Mouse (Mus musculus) testis, adult 2 months (tissue): ENCODE measurements around the gene Btbd35f15. TPM values are rescaled to one million over a fixed set of nuclear protein-coding genes. Genes with fewer than 3 reads are reported as not detected.
"Not testable (repeated sequence)": the region's sequence is repeated elsewhere in the genome, so short reads cannot be mapped to it uniquely, and the experiment has no call there.

Source experiments
- H3K27ac ChIP-seq: fragments of 200-500 bp; 2 replicates; pipeline ENCODE4 v1.5.1; 2012; ENCODE audit warnings: low read depth, low read length; ENCODE audit not compliant: control insufficient read depth, insufficient read depth
- H3K27me3 ChIP-seq: fragments of 200-500 bp; 2 replicates; pipeline ENCODE4 v1.6.1; 2012; ENCODE audit warnings: mild to moderate bottlenecking, low read length, moderate library complexity; ENCODE audit not compliant: control insufficient read depth, insufficient read depth
- H3K36me3 ChIP-seq: fragments of 200-500 bp; 2 replicates; pipeline ENCODE4 v1.6.1; 2012; ENCODE audit warnings: mild to moderate bottlenecking, low read length; ENCODE audit not compliant: control insufficient read depth, insufficient read depth
- H3K4me1 ChIP-seq: fragments of 200-500 bp; 2 replicates; pipeline ENCODE4 v1.6.1; 2012; ENCODE audit warnings: low read length; ENCODE audit not compliant: control insufficient read depth, insufficient read depth
- H3K4me3 ChIP-seq: fragments of 200-500 bp; 2 replicates; pipeline ENCODE4 v1.5.1; 2012; ENCODE audit warnings: low read depth, mild to moderate bottlenecking, low read length, moderate library complexity, mixed read lengths; ENCODE audit not compliant: control insufficient read depth
- polyA plus RNA-seq: library from polyadenylated mRNA; depleted of rRNA; stranded (reverse); fragments of >200 nt; gene quantifications from 2 replicates; pipeline ENCODE4 v1.2.3, GENCODE M21; 2012; rRNA removed

The Btbd35f15 gene
- 0.10 and 0.58 TPM in 2 replicates for polyA plus RNA-seq

DNA sequence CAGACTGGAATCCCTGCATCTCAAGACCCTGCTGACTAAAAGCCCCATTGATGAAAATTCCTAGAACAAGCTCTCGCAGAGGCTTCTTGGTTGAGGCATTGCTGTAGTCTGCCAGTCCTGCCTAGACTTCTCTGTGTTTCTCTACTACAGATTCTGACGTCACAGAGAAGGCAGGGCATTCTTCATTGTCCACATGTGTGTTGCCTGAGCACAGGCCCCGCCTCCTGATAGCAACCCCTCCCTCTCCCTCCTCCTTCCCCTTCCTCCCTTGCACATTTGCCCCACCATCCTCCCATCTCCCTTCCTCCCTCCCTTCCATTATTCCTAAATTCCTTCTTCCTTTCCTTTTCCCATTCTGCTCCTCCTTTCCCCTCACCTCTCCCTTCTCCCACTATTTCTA lies at the start of gene Btbd35f15:
Gene Btbd35f15 (minus strand): TSS at position 101 of the 400 bp plus-strand sequence.
- not testable (repeated sequence) for H3K36me3 ChIP-seq, H3K27ac ChIP-seq, H3K27me3 ChIP-seq, H3K4me3 ChIP-seq, H3K4me1 ChIP-seq

Other genes with a start within 250 kb of the Btbd35f15 start
- gene Btbd35f13, start 79.9 kb upstream of the Btbd35f15 start, polyA plus RNA-seq = 0.11 and 0.26 TPM in 2 replicates
- 0.49 and 0.84 TPM in 2 replicates for gene Btbd35f14, start 125.0 kb upstream of the Btbd35f15 start, polyA plus RNA-seq